ENCODE assay signal across 8 mouse cellular contexts in the genomic region with DNA sequence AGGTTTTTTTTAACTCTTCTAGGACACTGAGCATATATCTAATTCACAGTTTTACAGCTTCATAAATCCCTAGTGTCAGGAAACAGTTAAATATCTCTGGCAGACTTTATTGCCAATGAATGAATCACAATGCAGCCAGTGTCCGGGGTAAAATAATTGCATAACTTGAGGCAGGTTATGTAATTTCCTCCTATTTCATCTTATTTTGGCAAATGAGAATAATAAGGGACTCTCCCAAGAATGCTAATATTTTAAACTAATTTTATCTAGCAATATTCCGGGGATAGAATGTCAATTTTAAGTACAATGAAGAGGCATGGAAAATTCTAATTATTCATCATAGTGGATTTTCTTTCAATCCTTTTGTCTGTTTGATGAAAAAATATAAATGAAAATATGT.
"Had no signal": no experiment of that assay in that cellular context is flagged by ENCODE, and none has a peak within 500 bp of the region (broad histone marks: within the 10 kb centered on the region; RNA-seq: fewer than 3 reads in every experiment).

No protein-coding gene starts in this region.

- DNase-seq: kidney, adult 18-20 months; kidney, postnatal 14 days; left cerebral cortex, postnatal 4 days; lung, embryonic 14.5 days; lung, postnatal 10 days; lung, postnatal 4 days; right cerebral cortex, postnatal 14 days; thymus, postnatal 4 days had no signal
